Mouse (Mus musculus) heart, postnatal 0 days (tissue): ENCODE results near the gene Kcnk1.

Source experiments
- CTCF ChIP-seq: IDR thresholded peaks from 2 replicates; pipeline ENCODE4 v1.5.1; 2016; ENCODE audit warnings: antibody characterized with exemption, control low read depth, low read depth
- EP300 ChIP-seq: IDR thresholded peaks from 2 replicates; pipeline ENCODE4 v1.6.1; 2016; ENCODE audit warnings: antibody characterized with exemption, low read depth

GRCm38 (mm10) chr8:126075400-126075799 is 80.4 kb downstream of the Kcnk1 start:
- peak; percentile 80 for TF ChIP-seq CTCF
- no peak for TF ChIP-seq EP300
